Mouse (Mus musculus): ENCODE results near the gene Evc. TPM values are rescaled to one million over a fixed set of nuclear protein-coding genes. Genes with fewer than 3 reads are reported as not detected.

Evc gene
- polyA plus RNA-seq, 1 experiment from 2014 or later: 2.2 TPM

DNA sequence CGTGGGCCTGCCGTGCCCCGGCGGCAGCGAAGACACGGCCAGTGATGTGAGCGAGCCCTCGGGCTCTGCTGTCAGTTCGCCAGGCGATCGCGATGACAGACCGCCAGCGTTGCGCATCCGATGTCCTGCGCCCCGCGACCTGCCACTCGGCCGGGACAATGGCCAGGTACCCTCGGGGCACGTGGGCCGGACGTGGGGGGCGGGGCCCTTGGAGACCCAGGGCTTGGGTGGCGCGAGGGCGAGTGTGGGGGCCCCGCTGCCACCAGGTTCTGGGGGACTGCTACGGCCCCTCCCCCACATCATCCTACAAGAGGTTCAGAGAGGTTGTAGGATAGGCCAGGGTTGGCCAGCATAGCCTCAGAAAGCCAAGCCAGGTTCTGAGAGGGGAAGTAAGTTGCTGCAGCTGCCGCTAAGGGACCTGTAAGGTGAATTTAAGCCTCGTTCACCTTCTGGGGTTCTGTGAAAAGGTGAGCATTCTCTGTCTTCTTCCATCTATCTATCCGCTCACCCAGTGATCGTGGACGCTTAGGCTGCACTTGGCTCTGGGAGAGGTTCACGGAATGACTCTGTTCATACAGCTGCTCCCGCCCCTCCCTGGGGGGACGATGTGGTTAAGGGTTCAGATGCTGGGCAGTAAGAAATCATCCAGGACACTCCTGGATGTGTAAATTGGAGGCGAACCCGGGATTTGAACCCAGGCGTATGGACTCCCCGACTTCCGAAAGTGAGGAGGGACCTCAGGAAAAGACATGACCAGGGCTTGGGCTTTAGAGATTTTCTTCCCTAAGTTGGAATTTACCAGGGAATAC, 94.1 kb downstream of the Evc start:
- H3K9ac ChIP-seq (replicated peaks; ENCODE audit: low read depth): no peak overlapping the region
- no peak overlapping the region for H3K4me3 ChIP-seq (ENCODE audit: low read depth, low read length)
- peaks cover 53% of the 10 kb centered on the region for H3K27me3 ChIP-seq (replicated peaks; ENCODE audit: insufficient read depth, low read length)
- TF ChIP-seq CTCF (IDR thresholded peaks at IDR 0.05): no peak
- no peak for ATAC-seq
- H3K9me3 ChIP-seq (ENCODE audit: low read length): no peaks in the 10 kb centered on the region
- H3K27ac ChIP-seq (ENCODE audit: low read length): no peak overlapping the region
- no peaks in the 10 kb centered on the region for H3K4me1 ChIP-seq (ENCODE audit: insufficient read depth, low read depth, low read length)
- 15% methylated on average over 35 of the region's 44 CpGs for WGBS
- DNase-seq (ENCODE audit: low spot score): no peak
- peak overlapping the region; percentile 42; the same call in 1 of the 2 replicates for H3K4me2 ChIP-seq (replicated peaks; ENCODE audit: low read depth, low read length)
- H3K36me3 ChIP-seq (ENCODE audit: insufficient read depth, low read length): no peaks in the 10 kb centered on the region

DNA sequence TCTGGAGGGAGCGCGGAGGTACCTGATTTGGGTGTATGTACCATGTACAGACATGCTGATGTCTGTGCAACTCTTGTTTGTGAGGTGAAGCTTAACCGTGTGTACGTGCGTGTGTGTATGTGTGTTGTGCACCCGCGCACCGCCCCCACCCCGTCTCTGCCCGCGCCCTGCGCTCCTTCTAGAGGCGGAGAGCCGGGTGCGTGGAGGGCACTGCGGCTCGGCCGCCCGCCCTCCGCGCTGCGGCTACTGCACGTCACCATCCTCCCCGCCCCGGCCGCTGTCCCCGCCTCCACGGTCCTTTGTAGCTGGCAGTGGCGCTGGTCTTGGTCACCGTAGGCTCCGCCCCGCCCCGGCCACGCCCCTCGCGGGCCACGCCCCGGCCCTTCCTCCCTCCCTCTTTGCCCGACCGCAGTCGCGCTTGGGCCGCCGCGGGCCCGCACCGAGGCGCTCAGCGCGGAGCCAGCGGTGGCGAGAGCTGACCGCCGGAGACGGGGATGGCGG, 95.0 kb downstream of the Evc start, which contains the start of gene Crmp1:
Crmp1 (plus strand) TSS at position 290 of the 501 bp plus-strand sequence.
- DNase-seq (ENCODE audit: low spot score) (no peak), ATAC-seq (peak; percentile 32; the same call in 1 of the 2 replicates)
- WGBS: 3% methylated on average over 37 of the region's 56 CpGs
- Histone ChIP-seq H3K27me3 (replicated peaks; ENCODE audit: insufficient read depth, low read length) (peaks cover 53% of the 10 kb centered on the region), H3K4me2 (replicated peaks; ENCODE audit: low read depth, low read length) (peak within 1 kb of the TSS; percentile 42), H3K4me1 (ENCODE audit: insufficient read depth, low read depth, low read length) (no peaks in the 10 kb centered on the region), H3K9ac (replicated peaks; ENCODE audit: low read depth) (no peak within 1 kb of the TSS), H3K9me3 (ENCODE audit: low read length) (no peaks in the 10 kb centered on the region), H3K36me3 (ENCODE audit: insufficient read depth, low read length) (no peaks in the 10 kb centered on the region), H3K4me3 (ENCODE audit: low read depth, low read length) (peak within 1 kb of the TSS; percentile 12; the same call in 1 of the 2 replicates), H3K27ac (ENCODE audit: low read length) (no peak within 1 kb of the TSS)
- no peak for TF ChIP-seq EP300 (IDR thresholded peaks at IDR 0.05)
- TF ChIP-seq CTCF (IDR thresholded peaks at IDR 0.05): no peak

DNA sequence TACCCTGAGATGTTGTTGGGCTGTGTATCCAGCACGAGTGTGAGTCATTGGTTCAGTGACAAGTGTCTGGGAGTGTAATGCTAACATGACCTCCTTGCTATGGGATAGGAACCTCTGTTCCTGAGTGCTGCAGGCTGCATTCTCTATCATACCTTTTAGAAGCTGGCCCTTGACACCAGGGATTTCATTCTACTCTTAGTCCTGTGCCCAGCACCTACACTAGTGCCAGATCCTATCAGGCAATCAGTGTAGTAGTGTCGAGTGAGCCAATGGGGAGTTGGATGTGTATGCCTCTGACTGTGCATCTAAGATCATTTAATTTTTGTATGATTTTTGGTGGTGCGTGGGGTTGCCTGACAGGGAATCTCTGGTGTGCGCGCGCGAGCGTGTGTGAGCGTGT, 95.5 kb downstream of the Evc start:
- Histone ChIP-seq H3K9ac (replicated peaks; ENCODE audit: low read depth) (no peak overlapping the region), H3K4me3 (ENCODE audit: low read depth, low read length) (no peak overlapping the region), H3K27ac (ENCODE audit: low read length) (no peak overlapping the region), H3K27me3 (replicated peaks; ENCODE audit: insufficient read depth, low read length) (peaks cover 53% of the 10 kb centered on the region), H3K4me2 (replicated peaks; ENCODE audit: low read depth, low read length) (no peak overlapping the region), H3K9me3 (ENCODE audit: low read length) (no peaks in the 10 kb centered on the region), H3K36me3 (ENCODE audit: insufficient read depth, low read length) (no peaks in the 10 kb centered on the region), H3K4me1 (ENCODE audit: insufficient read depth, low read depth, low read length) (no peaks in the 10 kb centered on the region)
- no peak for TF ChIP-seq CTCF (IDR thresholded peaks at IDR 0.05)
- WGBS: 9% methylated on average over 9 of the region's 9 CpGs
- ATAC-seq: no peak
- no peak for DNase-seq (ENCODE audit: low spot score)

DNA sequence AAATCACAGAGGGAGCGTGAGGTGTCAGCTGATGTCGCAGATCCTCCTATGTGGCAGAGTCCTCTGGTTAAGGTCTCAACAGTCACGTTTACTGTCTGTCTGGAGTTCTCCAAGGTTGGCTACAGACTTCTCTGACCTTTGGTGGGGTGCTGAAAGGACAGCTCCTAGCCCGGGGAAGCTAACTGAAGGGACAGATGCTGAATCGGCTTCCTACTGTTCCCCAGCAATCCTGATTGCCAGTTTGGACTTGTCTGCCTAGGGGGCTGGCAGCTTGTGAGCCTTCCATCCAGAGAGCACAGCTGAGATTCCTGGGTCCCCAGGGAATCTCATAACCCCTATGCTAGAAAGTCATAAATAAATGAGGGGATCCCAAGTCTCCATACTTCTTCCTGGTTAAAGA, 96.1 kb downstream of the Evc start:
- Histone ChIP-seq H3K27me3 (replicated peaks; ENCODE audit: insufficient read depth, low read length) (peaks cover 46% of the 10 kb centered on the region), H3K9ac (replicated peaks; ENCODE audit: low read depth) (no peak overlapping the region), H3K4me2 (replicated peaks; ENCODE audit: low read depth, low read length) (no peak overlapping the region), H3K36me3 (ENCODE audit: insufficient read depth, low read length) (no peaks in the 10 kb centered on the region), H3K4me3 (ENCODE audit: low read depth, low read length) (no peak overlapping the region), H3K4me1 (ENCODE audit: insufficient read depth, low read depth, low read length) (no peaks in the 10 kb centered on the region), H3K9me3 (ENCODE audit: low read length) (no peaks in the 10 kb centered on the region), H3K27ac (ENCODE audit: low read length) (no peak overlapping the region)
- ATAC-seq (no peak), DNase-seq (ENCODE audit: low spot score) (peak; percentile 23)
- 3% methylated on average over 5 of the region's 5 CpGs for WGBS
- no peak for TF ChIP-seq CTCF (IDR thresholded peaks at IDR 0.05)
- TF ChIP-seq EP300 (IDR thresholded peaks at IDR 0.05): no peak

Other genes starting within 250 kb of the Evc start
- 1.2 and 1.4 TPM in 2 replicates for gene Crmp1, start 95.0 kb downstream of the Evc start, polyA plus RNA-seq (2015; fragmentation: Nextera tagmentation; extraction: Ambion mirVana)
- 4.7 and 4.9 TPM in 2 replicates for gene Evc2, start 1.6 kb upstream of the Evc start, polyA plus RNA-seq (2015; fragmentation: Nextera tagmentation; extraction: Ambion mirVana)